Mouse (Mus musculus) erythroblast, embryonic 14.5 days (primary cell): ENCODE data around the gene Padi4.

Experiments
- GATA1 ChIP-seq: IDR thresholded peaks from 2 replicates; pipeline ENCODE4 v1.6.1; 2012; ENCODE audit warnings: low read length, inconsistent platforms, mixed read lengths
- TAL1 ChIP-seq: IDR thresholded peaks from 3 replicates; pipeline ENCODE4 v1.6.1; 2012; ENCODE audit warnings: low read length, inconsistent platforms, mixed read lengths

- TF ChIP-seq GATA1 (no peak), TAL1 (no peak)
These were observed 5.9 kb upstream of the Padi4 start for GRCm38 (mm10) chr4:140779803-140780397.
